Mouse (Mus musculus) spleen, adult 2 months (tissue): ENCODE measurements around the gene Ss18l2. TPM values are rescaled to one million over a fixed set of nuclear protein-coding genes. Genes with fewer than 3 reads are reported as not detected.

Source experiments
- DNase-seq, 2 experiments: peaks; one replicate each; pipeline versions ENCODE4 v3.0.0 to v3.0.0-alpha.2; 2012 to 2021; ENCODE audit warnings: low spot score in 2 of 2, low read depth in 1 of 2
- H3K27ac ChIP-seq: fragments of 200-500 bp; 2 replicates; pipeline ENCODE4 v1.5.1; 2012; ENCODE audit warnings: low read length, inconsistent platforms; ENCODE audit not compliant: insufficient read depth
- H3K27me3 ChIP-seq: fragments of 200-500 bp; 2 replicates; pipeline ENCODE4 v1.6.1; 2012; ENCODE audit warnings: mild to moderate bottlenecking, moderate library complexity, low read length, inconsistent platforms; ENCODE audit not compliant: control insufficient read depth, insufficient read depth
- H3K36me3 ChIP-seq: fragments of 200-500 bp; 2 replicates; pipeline ENCODE4 v1.6.1; 2012; ENCODE audit warnings: mild to moderate bottlenecking, low read length, inconsistent platforms; ENCODE audit not compliant: control insufficient read depth, insufficient read depth
- H3K4me1 ChIP-seq: fragments of 200-500 bp; 2 replicates; pipeline ENCODE4 v1.6.1; 2011; ENCODE audit warnings: inconsistent platforms; ENCODE audit not compliant: control insufficient read depth, insufficient read depth, insufficient read length
- H3K4me3 ChIP-seq: fragments of 200-500 bp; 2 replicates; pipeline ENCODE4 v1.5.1; 2011; ENCODE audit warnings: mild to moderate bottlenecking, inconsistent platforms; ENCODE audit not compliant: insufficient read depth, insufficient read length; ENCODE audit errors: extremely low read depth
- CTCF ChIP-seq: fragments of 200-500 bp; IDR thresholded peaks from 2 replicates; pipeline ENCODE4 v1.5.1; 2011; ENCODE audit warnings: mild to moderate bottlenecking, inconsistent platforms; ENCODE audit not compliant: insufficient read depth, insufficient read length, insufficient replicate concordance; ENCODE audit errors: extremely low read depth
- POLR2A ChIP-seq: fragments of 200-500 bp; IDR thresholded peaks from 2 replicates; pipeline ENCODE4 v1.6.1; 2011; ENCODE audit warnings: low read depth, low read length, inconsistent platforms
- WGBS: fragments of 180-500 bp; shearing (Covaris S2); methylation state at CpG from one replicate; pipeline ENCODE4 v1.1.7; 2018; 5-methylcytosine and 5-hydroxymethylcytosine counted together
- polyA plus RNA-seq: library from polyadenylated mRNA; depleted of rRNA; stranded (reverse); fragments of >200 nt; gene quantifications from 2 replicates; pipeline ENCODE4 v1.2.3, GENCODE M21; 2012

Gene Ss18l2
- polyA plus RNA-seq, 1 experiment = 5.8 TPM

GRCm38 (mm10) chr9:121757432-121757831 is 47.3 kb downstream of the Ss18l2 start:
- peaks cover 12% of the 10 kb centered on the region for H3K4me1 ChIP-seq
- H3K27ac ChIP-seq = no peak overlapping the region
- peaks cover 19% of the 10 kb centered on the region for H3K27me3 ChIP-seq
- 14% methylated on average over 3 of the region's 3 CpGs for WGBS
- no peak overlapping the region for H3K4me3 ChIP-seq
- peaks cover 22% of the 10 kb centered on the region for H3K36me3 ChIP-seq
- DNase-seq = no peak
- TF ChIP-seq CTCF = no peak
- TF ChIP-seq POLR2A = no peak

- Histone ChIP-seq H3K27ac (no peak overlapping the region), H3K27me3 (peaks cover 19% of the 10 kb centered on the region), H3K4me1 (peaks cover 12% of the 10 kb centered on the region), H3K36me3 (peaks cover 18% of the 10 kb centered on the region), H3K4me3 (no peak overlapping the region)
- DNase-seq = no peak
- WGBS = 65% methylated on average over 10 of the region's 10 CpGs
- no peak for TF ChIP-seq POLR2A
- no peak for TF ChIP-seq CTCF
These were observed 48.0 kb downstream of the Ss18l2 start for GRCm38 (mm10) chr9:121757835-121758814.

GRCm38 (mm10) chr9:121759091-121760081 is 49.3 kb downstream of the Ss18l2 start, which contains the start of gene Zfp651:
Gene Zfp651 (plus strand): TSS chr9:121759330.
- peaks cover 16% of the 10 kb centered on the region for H3K36me3 ChIP-seq
- no peak for DNase-seq
- H3K27ac ChIP-seq = no peak within 1 kb of the TSS
- peak within 1 kb of the TSS; percentile 50; the same call in 1 of the 2 replicates for H3K4me3 ChIP-seq
- H3K4me1 ChIP-seq = peaks cover 12% of the 10 kb centered on the region
- TF ChIP-seq CTCF (no peak), POLR2A (no peak)
- peaks cover 19% of the 10 kb centered on the region for H3K27me3 ChIP-seq
- 2% methylated on average over 92 of the region's 97 CpGs for WGBS

GRCm38 (mm10) chr9:121760271-121761090 is 50.4 kb downstream of the Ss18l2 start:
- no peak for TF ChIP-seq CTCF
- TF ChIP-seq POLR2A = no peak
- peaks cover 7% of the 10 kb centered on the region for H3K36me3 ChIP-seq
- no peak overlapping the region for H3K27ac ChIP-seq
- 3% methylated on average over 43 of the region's 43 CpGs for WGBS
- H3K4me3 ChIP-seq = peak overlapping the region; percentile 42; the same call in 1 of the 2 replicates
- peaks cover 19% of the 10 kb centered on the region for H3K27me3 ChIP-seq
- DNase-seq = no peak
- peaks cover 12% of the 10 kb centered on the region for H3K4me1 ChIP-seq

GRCm38 (mm10) chr9:121761091-121761665 is 51.0 kb downstream of the Ss18l2 start:
- WGBS = 68% methylated on average over 10 of the region's 10 CpGs
- TF ChIP-seq POLR2A = no peak
- no peak for TF ChIP-seq CTCF
- H3K36me3 ChIP-seq = peaks cover 1% of the 10 kb centered on the region; the same call in 1 of the 2 replicates
- no peak overlapping the region for H3K27ac ChIP-seq
- no peak for DNase-seq
- H3K4me3 ChIP-seq = no peak overlapping the region
- peaks cover 12% of the 10 kb centered on the region for H3K4me1 ChIP-seq
- peaks cover 19% of the 10 kb centered on the region for H3K27me3 ChIP-seq
